Mouse (Mus musculus): Measurements from ENCODE around the gene Cacnb1.

DNA sequence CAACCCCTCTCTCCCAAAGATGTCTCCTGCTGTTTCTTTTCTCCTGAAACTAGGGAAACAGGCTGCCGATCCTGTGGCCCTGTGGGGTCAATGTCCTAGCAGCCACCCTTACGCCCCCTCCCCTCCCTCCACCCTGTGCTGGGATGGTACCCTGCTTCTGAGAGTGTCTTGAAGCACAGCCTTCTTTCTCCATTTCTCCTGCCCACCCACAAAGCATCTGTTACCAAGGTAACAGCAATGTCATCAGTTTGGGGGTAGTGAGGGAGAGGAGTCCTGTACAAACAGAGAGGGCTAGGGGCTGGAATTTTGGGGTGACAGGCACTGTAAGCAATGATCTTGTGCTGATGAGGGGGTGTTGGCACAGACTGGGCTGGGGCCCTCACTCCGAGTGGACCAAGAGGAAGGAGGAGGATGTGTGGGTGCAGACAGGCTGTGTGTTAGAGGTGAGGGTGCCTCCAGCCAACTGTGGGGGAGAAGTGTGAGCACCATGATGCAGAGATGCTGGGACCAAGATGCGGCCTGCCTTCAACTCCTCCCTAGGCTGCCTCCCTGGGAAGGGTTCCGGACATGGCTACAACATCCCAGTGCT lies 37.4 kb upstream of the Cacnb1 start:
- TF ChIP-seq POLR2A (IDR thresholded peaks at IDR 0.05; ENCODE audit: borderline replicate concordance, extremely low read depth, low read depth, low read length) (no peak), CTCF (IDR thresholded peaks at IDR 0.05; ENCODE audit: insufficient read depth, low read length) (no peak)

Data from lung, adult 2 months (tissue).